Mouse (Mus musculus) forebrain, embryonic 13.5 days (tissue): ENCODE data around the gene Insig1. TPM values are rescaled to one million over a fixed set of nuclear protein-coding genes. Genes with fewer than 3 reads are reported as not detected.

ENCODE experiments used
- ATAC-seq: fragments of 200-750 bp; cut with Nextera tagmentation; 2 replicates; pipeline ENCODE4 v1.8.0; 2017
- H3K27ac ChIP-seq: fragments of 300-500 bp; sonication (generic); 2 replicates; pipeline ENCODE4 v1.5.1; 2015; ENCODE audit warnings: inconsistent platforms, mild to moderate bottlenecking, moderate library complexity
- H3K27me3 ChIP-seq: fragments of 300-500 bp; sonication (generic); 2 replicates; pipeline ENCODE4 v1.6.1; 2015; ENCODE audit warnings: mild to moderate bottlenecking, inconsistent platforms
- H3K36me3 ChIP-seq: fragments of 300-500 bp; sonication (generic); 2 replicates; pipeline ENCODE4 v1.6.1; 2015; ENCODE audit warnings: mild to moderate bottlenecking, inconsistent platforms; ENCODE audit not compliant: poor library complexity, severe bottlenecking
- H3K4me1 ChIP-seq: fragments of 300-500 bp; sonication (generic); 2 replicates; pipeline ENCODE4 v1.6.1; 2015; ENCODE audit warnings: inconsistent platforms
- H3K4me2 ChIP-seq: fragments of 300-500 bp; sonication (generic); 2 replicates; pipeline ENCODE4 v1.6.1; 2015; ENCODE audit warnings: inconsistent platforms, mild to moderate bottlenecking, moderate library complexity
- H3K4me3 ChIP-seq: fragments of 300-500 bp; sonication (generic); 2 replicates; pipeline ENCODE4 v1.5.1; 2015; ENCODE audit warnings: mild to moderate bottlenecking, inconsistent platforms
- H3K9ac ChIP-seq: fragments of 300-500 bp; sonication (generic); 2 replicates; pipeline ENCODE4 v1.6.1; 2015; ENCODE audit warnings: mild to moderate bottlenecking, inconsistent platforms
- H3K9me3 ChIP-seq: fragments of 300-500 bp; sonication (generic); replicated peaks from 2 replicates; pipeline ENCODE4 v1.6.1; 2016; ENCODE audit warnings: inconsistent platforms
- WGBS: fragments of 180-500 bp; shearing (Covaris S2); methylation state at CpG from one replicate; pipeline ENCODE4 v1.1.7; 2015; 5-methylcytosine and 5-hydroxymethylcytosine counted together
- polyA plus RNA-seq: library from polyadenylated mRNA; unstranded; fragments of >200 nt; fragmentation: Nextera tagmentation; extraction: Ambion mirVana; gene quantifications from 2 replicates; pipeline ENCODE4 v1.2.1, GENCODE M21; 2015

Gene Insig1
- polyA plus RNA-seq, 1 experiment from 2014 or later: 83.6 TPM

DNA sequence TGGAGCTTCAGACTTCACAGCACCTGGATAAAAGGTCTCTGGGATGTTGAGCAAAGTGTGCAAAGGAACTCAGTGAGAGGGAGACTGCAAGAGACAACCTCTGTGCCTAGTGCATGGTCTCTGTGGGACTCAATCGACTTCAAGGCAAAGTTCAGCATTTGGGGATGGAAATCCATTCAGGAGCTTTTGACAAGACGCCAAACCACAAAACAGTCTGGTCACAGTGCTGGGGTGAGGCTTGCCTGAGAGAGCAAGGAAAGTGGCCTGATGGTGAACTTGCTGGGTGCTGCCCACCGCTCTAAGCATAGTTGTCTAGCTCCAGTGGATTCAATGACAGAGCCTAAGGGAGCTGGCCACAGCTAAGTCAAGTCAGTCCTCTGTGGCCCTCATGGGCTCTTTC is 30.4 kb upstream of the Insig1 start:
- H3K4me1 ChIP-seq: peaks cover 12% of the 10 kb centered on the region; the same call in 1 of the 2 replicates
- 88% methylated on average over 3 of the region's 3 CpGs for WGBS
- H3K4me2 ChIP-seq: no peak overlapping the region
- no peak overlapping the region for H3K27ac ChIP-seq
- no peak for ATAC-seq
- H3K9me3 ChIP-seq: peaks cover 11% of the 10 kb centered on the region
- H3K4me3 ChIP-seq: no peak overlapping the region
- H3K36me3 ChIP-seq: no peaks in the 10 kb centered on the region
- H3K27me3 ChIP-seq: no peaks in the 10 kb centered on the region
- no peak overlapping the region for H3K9ac ChIP-seq

GRCm38 (mm10) chr5:28042021-28042420 is 29.1 kb upstream of the Insig1 start:
- no peak overlapping the region for H3K27ac ChIP-seq
- WGBS: 86% methylated on average over 3 of the region's 3 CpGs

DNA sequence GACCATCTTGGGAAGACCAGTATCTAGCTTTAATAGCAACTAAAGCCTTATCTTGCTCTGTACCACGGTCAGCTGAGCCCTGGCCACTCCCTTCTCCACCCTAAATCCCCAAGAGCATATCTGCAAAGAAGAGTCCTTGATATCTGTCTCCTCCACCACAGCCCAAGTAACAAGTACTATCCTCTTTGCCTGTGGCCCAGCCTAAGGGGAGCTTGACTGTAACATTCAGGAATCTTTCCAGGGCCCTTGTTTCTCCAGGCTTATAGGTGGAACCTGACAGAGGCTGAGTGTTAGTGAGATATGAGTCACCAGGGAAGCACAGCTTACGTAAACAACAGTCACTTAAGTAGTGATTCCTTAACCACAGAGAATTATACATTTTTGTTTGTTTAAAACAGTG is 28.4 kb upstream of the Insig1 start:
- Histone ChIP-seq H3K4me1 (peaks cover 6% of the 10 kb centered on the region; the same call in 1 of the 2 replicates), H3K4me3 (no peak overlapping the region), H3K27me3 (no peaks in the 10 kb centered on the region), H3K9me3 (peaks cover 11% of the 10 kb centered on the region), H3K4me2 (no peak overlapping the region), H3K27ac (no peak overlapping the region), H3K9ac (no peak overlapping the region), H3K36me3 (no peaks in the 10 kb centered on the region)
- WGBS: 86% methylated on average over 2 of the region's 2 CpGs
- ATAC-seq: no peak

More at GRCm38 (mm10) chr5:28042021-28042420, 29.1 kb upstream of the Insig1 start:
- H3K4me2 ChIP-seq: no peak overlapping the region
- no peak overlapping the region for H3K4me3 ChIP-seq
- H3K36me3 ChIP-seq: no peaks in the 10 kb centered on the region
- no peak for ATAC-seq
- H3K4me1 ChIP-seq: peaks cover 12% of the 10 kb centered on the region; the same call in 1 of the 2 replicates
- H3K9me3 ChIP-seq: peaks cover 11% of the 10 kb centered on the region
- H3K9ac ChIP-seq: no peak overlapping the region
- no peaks in the 10 kb centered on the region for H3K27me3 ChIP-seq

DNA sequence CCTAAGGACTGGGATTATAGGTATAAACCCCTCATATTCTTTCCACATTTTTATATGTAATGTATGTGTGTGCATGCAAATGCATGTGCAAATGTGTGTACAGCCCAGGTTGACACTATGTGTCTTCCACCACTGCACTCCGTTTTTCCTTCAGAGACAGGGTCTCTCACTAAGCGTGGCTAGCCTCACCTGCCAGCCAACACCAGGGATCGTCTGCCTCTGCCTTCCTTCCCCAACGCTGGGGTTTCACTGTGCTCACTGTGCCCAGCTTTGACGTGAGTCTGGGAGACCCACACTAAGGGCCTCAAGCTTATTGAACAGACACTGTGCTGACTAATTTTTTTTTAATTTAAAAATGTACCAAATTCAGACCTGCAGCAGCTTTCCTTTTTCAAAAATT is 27.8 kb upstream of the Insig1 start:
- no peak overlapping the region for H3K9ac ChIP-seq
- H3K4me1 ChIP-seq: 0 out of 2 replicates have a peak, but pooled peaks cover under 1% of the 10 kb centered on the region
- H3K4me2 ChIP-seq: no peak overlapping the region
- peaks cover 11% of the 10 kb centered on the region for H3K9me3 ChIP-seq
- no peaks in the 10 kb centered on the region for H3K27me3 ChIP-seq
- H3K27ac ChIP-seq: no peak overlapping the region
- no peaks in the 10 kb centered on the region for H3K36me3 ChIP-seq
- ATAC-seq: no peak
- no peak overlapping the region for H3K4me3 ChIP-seq
- WGBS: 88% methylated on average over 5 of the region's 5 CpGs

DNA sequence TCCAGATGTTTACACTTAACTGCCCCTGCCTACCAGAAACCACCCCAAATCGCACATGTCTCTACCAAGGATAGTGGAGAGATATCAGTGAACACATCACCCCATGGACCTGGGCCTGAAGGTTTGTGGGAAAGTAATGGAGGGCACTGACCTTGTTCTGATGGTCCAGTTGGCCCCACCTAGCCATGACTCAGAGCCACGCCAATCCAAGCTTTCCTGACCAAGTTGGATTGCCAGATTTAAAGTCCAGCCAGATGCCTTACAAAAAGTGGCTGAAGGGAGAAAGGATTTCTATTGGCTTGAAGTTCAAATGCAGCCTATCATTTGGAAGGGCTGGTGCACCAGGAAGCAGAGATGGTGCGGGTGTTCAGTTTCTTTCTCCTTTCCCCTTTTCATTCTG is 24.2 kb upstream of the Insig1 start:
- H3K9ac ChIP-seq: no peak overlapping the region
- ATAC-seq: no peak
- no peaks in the 10 kb centered on the region for H3K4me1 ChIP-seq
- H3K4me2 ChIP-seq: no peak overlapping the region
- no peak overlapping the region for H3K4me3 ChIP-seq
- peaks cover 11% of the 10 kb centered on the region for H3K9me3 ChIP-seq
- 93% methylated on average over 3 of the region's 3 CpGs for WGBS
- H3K27ac ChIP-seq: no peak overlapping the region
- H3K36me3 ChIP-seq: no peaks in the 10 kb centered on the region
- H3K27me3 ChIP-seq: no peaks in the 10 kb centered on the region

- peaks cover 11% of the 10 kb centered on the region for H3K9me3 ChIP-seq
- H3K4me1 ChIP-seq: no peaks in the 10 kb centered on the region
- 97% methylated on average over 1 of the region's 1 CpGs for WGBS
- H3K36me3 ChIP-seq: no peaks in the 10 kb centered on the region
- H3K9ac ChIP-seq: no peak overlapping the region
- no peaks in the 10 kb centered on the region for H3K27me3 ChIP-seq
- H3K4me3 ChIP-seq: no peak overlapping the region
- H3K27ac ChIP-seq: no peak overlapping the region
- H3K4me2 ChIP-seq: no peak overlapping the region
- ATAC-seq: no peak
Measured at GRCm38 (mm10) chr5:28047961-28048360, 23.2 kb upstream of the Insig1 start.

DNA sequence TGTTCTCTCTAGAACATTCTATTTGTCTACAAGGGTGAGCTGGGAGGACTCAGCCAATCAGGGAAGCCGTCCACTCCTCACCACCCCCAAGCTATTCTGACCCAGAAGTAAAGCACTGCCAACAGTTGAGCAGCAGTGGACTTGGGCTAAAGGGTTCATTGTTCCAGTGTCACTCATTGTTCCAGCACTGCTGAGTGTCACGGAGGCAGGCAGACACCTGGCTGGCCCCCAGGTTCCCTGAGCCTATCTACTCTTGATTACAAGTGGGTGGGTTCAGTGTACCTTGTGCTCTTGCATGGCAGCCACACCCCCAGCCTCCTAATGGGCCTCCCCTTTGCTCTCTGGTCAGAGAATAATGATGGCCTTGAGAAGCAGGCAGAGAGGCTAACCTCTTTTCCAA is 15.7 kb upstream of the Insig1 start:
- Histone ChIP-seq H3K4me3 (no peak overlapping the region), H3K4me1 (no peaks in the 10 kb centered on the region), H3K9ac (no peak overlapping the region), H3K27ac (no peak overlapping the region), H3K27me3 (no peaks in the 10 kb centered on the region), H3K4me2 (no peak overlapping the region), H3K9me3 (no peaks in the 10 kb centered on the region), H3K36me3 (no peaks in the 10 kb centered on the region)
- 48% methylated on average over 2 of the region's 2 CpGs for WGBS
- ATAC-seq: no peak

GRCm38 (mm10) chr5:28056877-28057276 is 14.3 kb upstream of the Insig1 start:
- Histone ChIP-seq H3K36me3 (no peaks in the 10 kb centered on the region), H3K27ac (no peak overlapping the region), H3K27me3 (no peaks in the 10 kb centered on the region), H3K4me3 (no peak overlapping the region), H3K4me1 (no peaks in the 10 kb centered on the region), H3K9me3 (no peaks in the 10 kb centered on the region), H3K4me2 (no peak overlapping the region), H3K9ac (no peak overlapping the region)
- no peak for ATAC-seq
- WGBS: 85% methylated on average over 3 of the region's 3 CpGs

DNA sequence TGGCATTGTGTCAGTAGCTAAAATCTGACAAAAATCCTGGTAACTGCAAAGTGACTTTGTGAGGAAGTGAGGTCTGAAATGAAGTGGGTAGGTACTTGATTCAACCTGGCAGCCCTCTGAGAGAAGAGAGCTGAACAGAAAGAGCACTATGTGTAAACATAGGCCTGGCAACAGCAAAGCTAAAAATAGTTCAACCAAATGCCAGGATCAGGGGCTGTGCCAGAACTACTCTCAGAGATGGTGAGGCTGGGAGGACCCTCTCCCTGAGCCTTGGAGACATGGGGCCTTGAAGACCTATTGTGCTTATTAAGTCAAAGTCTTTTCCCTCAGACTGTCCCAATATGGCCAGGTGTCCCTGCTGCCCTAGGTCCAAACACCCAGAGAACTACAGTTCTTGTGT is 10.7 kb upstream of the Insig1 start:
- H3K4me3 ChIP-seq: no peak overlapping the region
- no peaks in the 10 kb centered on the region for H3K4me1 ChIP-seq
- no peaks in the 10 kb centered on the region for H3K27me3 ChIP-seq
- H3K9ac ChIP-seq: no peak overlapping the region
- ATAC-seq: peak; percentile 53; the same call in 1 of the 2 replicates
- no peaks in the 10 kb centered on the region for H3K9me3 ChIP-seq
- H3K36me3 ChIP-seq: no peaks in the 10 kb centered on the region
- no peak overlapping the region for H3K4me2 ChIP-seq
- peak overlapping the region; percentile 54 for H3K27ac ChIP-seq

GRCm38 (mm10) chr5:28061011-28061410 is 10.2 kb upstream of the Insig1 start:
- 70% methylated on average over 6 of the region's 6 CpGs for WGBS
- Histone ChIP-seq H3K36me3 (no peaks in the 10 kb centered on the region), H3K9me3 (no peaks in the 10 kb centered on the region), H3K27me3 (no peaks in the 10 kb centered on the region), H3K27ac (peak overlapping the region; percentile 54), H3K4me3 (no peak overlapping the region), H3K9ac (no peak overlapping the region), H3K4me2 (no peak overlapping the region), H3K4me1 (no peaks in the 10 kb centered on the region)
- ATAC-seq: peak; percentile 61; the same call in 1 of the 2 replicates

DNA sequence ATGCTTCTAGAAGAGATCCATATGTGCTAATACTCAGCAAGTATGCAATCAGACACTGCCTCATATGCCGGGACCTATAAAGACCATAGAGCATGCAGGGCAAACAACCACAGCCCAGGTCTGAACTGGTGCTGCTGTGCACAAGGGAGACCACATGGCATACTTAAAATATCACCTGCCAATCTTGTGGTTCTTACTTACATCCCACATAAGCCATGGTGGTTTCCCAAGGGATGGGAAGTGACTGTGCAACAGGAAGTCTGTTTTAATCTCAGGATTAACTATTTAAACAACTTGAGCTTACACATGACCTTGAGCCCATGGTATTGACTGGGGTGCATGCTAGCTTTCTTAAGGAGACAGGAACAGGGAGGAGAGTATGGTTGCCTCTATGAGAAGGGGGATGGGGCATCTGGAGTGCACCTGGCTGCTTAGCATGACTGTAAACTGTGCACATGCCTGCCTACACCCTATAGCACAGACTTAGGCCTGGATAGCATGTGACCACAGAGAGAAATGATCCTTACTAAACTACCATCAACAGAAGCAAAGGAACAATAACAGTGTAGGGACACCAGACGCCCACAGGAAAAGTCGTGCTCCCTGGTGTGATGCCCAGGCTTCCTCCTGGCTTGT is 7.1 kb upstream of the Insig1 start:
- no peak overlapping the region for H3K4me2 ChIP-seq
- H3K27ac ChIP-seq: no peak overlapping the region
- H3K4me1 ChIP-seq: no peaks in the 10 kb centered on the region
- H3K27me3 ChIP-seq: no peaks in the 10 kb centered on the region
- no peaks in the 10 kb centered on the region for H3K36me3 ChIP-seq
- H3K9ac ChIP-seq: no peak overlapping the region
- H3K4me3 ChIP-seq: no peak overlapping the region
- no peaks in the 10 kb centered on the region for H3K9me3 ChIP-seq
- ATAC-seq: no peak
- 81% methylated on average over 3 of the region's 3 CpGs for WGBS

- no peak overlapping the region for H3K4me3 ChIP-seq
- no peaks in the 10 kb centered on the region for H3K36me3 ChIP-seq
- H3K27me3 ChIP-seq: no peaks in the 10 kb centered on the region
- no peak for ATAC-seq
- H3K4me1 ChIP-seq: peaks cover 11% of the 10 kb centered on the region
- H3K9me3 ChIP-seq: no peaks in the 10 kb centered on the region
- H3K9ac ChIP-seq: no peak overlapping the region
- no peak overlapping the region for H3K27ac ChIP-seq
- 77% methylated on average over 4 of the region's 4 CpGs for WGBS
- H3K4me2 ChIP-seq: no peak overlapping the region
Measured at GRCm38 (mm10) chr5:28065275-28065674, 5.9 kb upstream of the Insig1 start.

- Histone ChIP-seq H3K4me3 (no peak overlapping the region), H3K4me2 (no peak overlapping the region), H3K27ac (no peak overlapping the region), H3K4me1 (peaks cover 15% of the 10 kb centered on the region), H3K27me3 (no peaks in the 10 kb centered on the region), H3K36me3 (no peaks in the 10 kb centered on the region), H3K9ac (0 out of 2 replicates have a peak overlapping the region, but pooled peaks have one; percentile 21), H3K9me3 (no peaks in the 10 kb centered on the region)
- no peak for ATAC-seq
- WGBS: 82% methylated on average over 5 of the region's 5 CpGs
Measured at GRCm38 (mm10) chr5:28066311-28066710, 4.9 kb upstream of the Insig1 start.
